Mouse (Mus musculus): ENCODE measurements at regions not wholly inside any gene's neighbourhood (a gene's known extent, or its start where the extent isn't known, plus 50 kb on each side); places are given as distances from the start of the nearest gene placed in this dataset.

DNA sequence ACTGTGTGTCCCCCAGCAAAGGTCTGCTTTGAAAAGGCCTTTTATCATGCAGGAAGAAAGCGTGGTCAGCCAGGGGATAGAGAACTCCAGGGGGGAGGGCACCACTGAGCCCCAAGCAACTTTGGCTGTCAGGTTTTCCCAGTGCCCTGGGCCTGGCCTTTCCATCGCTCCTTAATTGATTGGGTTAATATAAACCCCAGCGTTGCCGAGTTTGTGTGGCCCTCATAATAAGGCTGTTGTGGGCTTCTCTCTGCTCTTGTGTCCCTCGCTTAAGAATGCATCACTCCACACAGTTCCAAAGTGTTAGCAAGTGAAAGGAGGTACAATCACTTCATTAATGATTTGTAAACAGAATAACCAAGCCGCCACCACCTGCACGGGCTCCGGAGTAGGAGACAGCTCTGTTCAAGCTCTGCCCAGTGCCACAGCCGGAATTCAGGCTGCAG lies 455.5 kb downstream of the Irx1 start:
- no peaks in the 10 kb centered on the region for H3K27me3 ChIP-seq (ENCODE audit: control insufficient read depth, insufficient read depth, low read length)
- no peaks in the 10 kb centered on the region for H3K4me1 ChIP-seq (ENCODE audit: control insufficient read depth, insufficient read depth, insufficient read length)
- no peaks in the 10 kb centered on the region for H3K36me3 ChIP-seq (ENCODE audit: control insufficient read depth, insufficient read depth, low read length)
- no peak overlapping the region for H3K4me3 ChIP-seq (ENCODE audit: extremely low read depth, insufficient read depth, insufficient read length)
- H3K27ac ChIP-seq (ENCODE audit: insufficient read depth, low read length) = no peak overlapping the region
- 43% methylated on average over 9 of the region's 9 CpGs for WGBS
- DNase-seq (ENCODE audit: low read depth in 1 of 2, low spot score in 2 of 2) = no peak
- TF ChIP-seq CTCF (IDR thresholded peaks at IDR 0.05; ENCODE audit: extremely low read depth, insufficient read depth, insufficient read length, insufficient replicate concordance) (no peak), POLR2A (IDR thresholded peaks at IDR 0.05; ENCODE audit: low read depth, low read length) (no peak)

DNA sequence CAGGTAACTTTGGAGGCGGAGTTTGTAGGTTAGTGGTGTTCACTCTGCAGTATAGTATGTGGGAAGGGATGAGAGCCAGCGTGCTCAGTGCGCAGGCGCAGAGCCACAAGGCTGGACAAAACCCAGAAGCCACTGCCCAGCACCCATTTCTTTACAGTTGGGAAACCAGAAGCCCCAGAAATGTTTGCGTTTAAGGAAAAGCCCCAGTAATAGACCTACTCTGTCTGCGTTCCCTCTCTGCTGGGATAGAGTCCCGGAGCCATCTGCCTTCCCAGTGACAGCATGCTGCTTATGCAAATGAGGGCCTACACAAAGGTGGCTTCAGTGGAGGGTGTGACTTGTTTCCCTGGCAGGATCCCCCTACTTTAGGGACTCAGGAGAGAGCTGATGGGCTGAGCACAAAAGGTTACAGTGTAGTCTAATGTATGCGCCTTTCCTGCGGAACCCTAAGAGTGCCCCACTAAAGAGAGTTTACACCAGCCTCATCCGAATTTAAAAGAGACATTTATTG lies 456.0 kb downstream of the Irx1 start:
- Histone ChIP-seq H3K27me3 (ENCODE audit: control insufficient read depth, insufficient read depth, low read length) (no peaks in the 10 kb centered on the region), H3K4me3 (ENCODE audit: extremely low read depth, insufficient read depth, insufficient read length) (no peak overlapping the region), H3K27ac (ENCODE audit: insufficient read depth, low read length) (no peak overlapping the region)

DNA sequence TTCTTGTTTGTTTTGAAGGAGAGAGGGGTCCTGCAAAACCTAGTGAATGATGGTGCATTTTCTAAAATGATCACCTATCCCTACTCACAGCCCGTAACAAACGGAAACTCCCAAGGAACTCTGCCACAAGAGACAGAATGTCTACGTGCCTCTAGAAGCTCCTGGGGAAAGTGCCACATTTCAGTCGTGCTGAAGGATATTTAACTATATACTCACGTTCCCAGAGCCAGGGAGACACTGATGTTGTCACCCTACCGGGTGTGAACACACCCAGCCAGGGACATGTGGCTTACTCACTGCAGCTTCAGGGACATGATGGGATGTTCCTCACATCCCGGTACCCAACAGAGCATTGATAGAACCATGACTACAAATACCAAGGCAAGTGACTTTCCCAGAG lies 456.7 kb downstream of the Irx1 start:
- no peaks in the 10 kb centered on the region for H3K36me3 ChIP-seq (ENCODE audit: control insufficient read depth, insufficient read depth, low read length)
- DNase-seq (ENCODE audit: low read depth in 1 of 2, low spot score in 2 of 2) = no peak
- 20% methylated on average over 7 of the region's 7 CpGs for WGBS
- no peaks in the 10 kb centered on the region for H3K27me3 ChIP-seq (ENCODE audit: control insufficient read depth, insufficient read depth, low read length)
- no peak overlapping the region for H3K4me3 ChIP-seq (ENCODE audit: extremely low read depth, insufficient read depth, insufficient read length)
- H3K4me1 ChIP-seq (ENCODE audit: control insufficient read depth, insufficient read depth, insufficient read length) = no peaks in the 10 kb centered on the region
- no peak overlapping the region for H3K27ac ChIP-seq (ENCODE audit: insufficient read depth, low read length)
- TF ChIP-seq CTCF (IDR thresholded peaks at IDR 0.05; ENCODE audit: extremely low read depth, insufficient read depth, insufficient read length, insufficient replicate concordance) = no peak
- TF ChIP-seq POLR2A (IDR thresholded peaks at IDR 0.05; ENCODE audit: low read depth, low read length) = no peak

More for the DNA sequence above, 456.0 kb downstream of the Irx1 start:
- Histone ChIP-seq H3K4me1 (ENCODE audit: control insufficient read depth, insufficient read depth, insufficient read length) (no peaks in the 10 kb centered on the region), H3K36me3 (ENCODE audit: control insufficient read depth, insufficient read depth, low read length) (no peaks in the 10 kb centered on the region)
- 41% methylated on average over 10 of the region's 10 CpGs for WGBS
- TF ChIP-seq CTCF (IDR thresholded peaks at IDR 0.05; ENCODE audit: extremely low read depth, insufficient read depth, insufficient read length, insufficient replicate concordance) (no peak), POLR2A (IDR thresholded peaks at IDR 0.05; ENCODE audit: low read depth, low read length) (no peak)
- DNase-seq (ENCODE audit: low read depth in 1 of 2, low spot score in 2 of 2) = no peak

DNA sequence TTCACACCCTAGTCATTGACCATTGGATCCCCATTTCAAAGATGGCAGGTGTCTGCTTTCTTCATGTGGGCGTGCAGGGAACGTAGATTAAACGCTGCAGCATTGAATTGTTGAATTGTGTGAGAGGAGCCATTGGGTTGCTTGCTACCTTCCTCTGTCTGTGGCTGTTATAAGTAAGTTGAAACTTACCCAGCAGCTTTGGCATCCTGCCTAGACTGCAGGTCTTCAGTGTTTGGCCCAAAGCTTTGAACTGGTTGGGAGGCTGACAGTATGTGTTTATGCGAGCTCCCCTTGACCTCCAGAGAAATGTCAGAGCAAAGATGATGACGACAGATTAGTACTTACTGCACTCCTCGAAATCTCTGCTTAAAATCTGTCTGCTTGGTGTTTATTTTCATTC lies 473.8 kb downstream of the Irx1 start:
- 79% methylated on average over 6 of the region's 6 CpGs for WGBS
- H3K27me3 ChIP-seq (ENCODE audit: control insufficient read depth, insufficient read depth, low read length) = no peaks in the 10 kb centered on the region
- TF ChIP-seq CTCF (IDR thresholded peaks at IDR 0.05; ENCODE audit: extremely low read depth, insufficient read depth, insufficient read length, insufficient replicate concordance) = no peak
- no peak for TF ChIP-seq POLR2A (IDR thresholded peaks at IDR 0.05; ENCODE audit: low read depth, low read length)
- no peaks in the 10 kb centered on the region for H3K36me3 ChIP-seq (ENCODE audit: control insufficient read depth, insufficient read depth, low read length)
- H3K4me1 ChIP-seq (ENCODE audit: control insufficient read depth, insufficient read depth, insufficient read length) = no peaks in the 10 kb centered on the region
- no peak overlapping the region for H3K27ac ChIP-seq (ENCODE audit: insufficient read depth, low read length)
- no peak overlapping the region for H3K4me3 ChIP-seq (ENCODE audit: extremely low read depth, insufficient read depth, insufficient read length)
- no peak for DNase-seq (ENCODE audit: low read depth in 1 of 2, low spot score in 2 of 2)

DNA sequence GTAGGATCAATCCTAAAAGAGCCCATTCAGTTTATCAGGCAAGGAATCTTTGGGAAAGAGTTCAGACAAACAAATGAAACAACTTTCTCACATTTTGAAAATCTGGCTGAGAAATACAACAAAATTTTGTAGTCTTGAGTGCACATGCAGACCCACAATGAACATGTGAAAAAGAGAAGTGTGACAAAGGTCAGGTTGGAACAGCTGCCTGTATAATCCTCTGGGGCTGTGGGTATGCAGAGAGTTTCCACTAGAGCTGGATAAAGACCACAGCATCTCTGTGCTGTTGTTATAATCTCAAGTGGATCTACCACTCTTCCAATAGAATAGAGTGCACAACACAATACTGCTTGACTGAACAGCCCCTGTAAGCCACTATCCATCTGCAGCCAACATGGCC lies 482.3 kb downstream of the Irx1 start:
- no peak overlapping the region for H3K4me3 ChIP-seq (ENCODE audit: extremely low read depth, insufficient read depth, insufficient read length)
- no peak for TF ChIP-seq CTCF (IDR thresholded peaks at IDR 0.05; ENCODE audit: extremely low read depth, insufficient read depth, insufficient read length, insufficient replicate concordance)
- no peak for TF ChIP-seq POLR2A (IDR thresholded peaks at IDR 0.05; ENCODE audit: low read depth, low read length)
- H3K27me3 ChIP-seq (ENCODE audit: control insufficient read depth, insufficient read depth, low read length) = no peaks in the 10 kb centered on the region
- H3K4me1 ChIP-seq (ENCODE audit: control insufficient read depth, insufficient read depth, insufficient read length) = no peaks in the 10 kb centered on the region
- DNase-seq (ENCODE audit: low read depth in 1 of 2, low spot score in 2 of 2) = no peak
- H3K27ac ChIP-seq (ENCODE audit: insufficient read depth, low read length) = no peak overlapping the region
- no peaks in the 10 kb centered on the region for H3K36me3 ChIP-seq (ENCODE audit: control insufficient read depth, insufficient read depth, low read length)

DNA sequence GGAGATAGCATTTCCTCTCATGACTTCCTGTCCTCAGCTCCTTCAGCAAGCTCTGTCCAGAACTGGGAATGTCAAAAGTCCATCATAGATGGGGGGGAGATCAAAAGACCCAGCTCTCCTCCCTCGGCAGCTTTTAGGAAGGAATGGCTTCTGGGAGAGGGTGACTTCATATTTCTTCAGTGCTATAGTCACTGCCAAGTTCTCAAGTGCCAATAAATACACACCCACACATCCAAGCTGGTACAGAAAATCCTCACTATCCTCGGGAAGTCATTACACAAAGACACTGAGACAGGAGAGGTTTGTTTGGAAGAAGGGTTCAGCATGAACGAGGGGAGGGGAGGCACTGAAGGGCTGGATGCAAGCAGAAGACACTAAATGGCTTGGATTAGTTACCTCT lies 502.0 kb downstream of the Irx1 start:
- no peaks in the 10 kb centered on the region for H3K36me3 ChIP-seq (ENCODE audit: control insufficient read depth, insufficient read depth, low read length)
- TF ChIP-seq CTCF (IDR thresholded peaks at IDR 0.05; ENCODE audit: extremely low read depth, insufficient read depth, insufficient read length, insufficient replicate concordance) (no peak), POLR2A (IDR thresholded peaks at IDR 0.05; ENCODE audit: low read depth, low read length) (no peak)
- H3K27ac ChIP-seq (ENCODE audit: insufficient read depth, low read length) = no peak overlapping the region
- no peak overlapping the region for H3K4me3 ChIP-seq (ENCODE audit: extremely low read depth, insufficient read depth, insufficient read length)
- 55% methylated on average over 3 of the region's 3 CpGs for WGBS
- H3K27me3 ChIP-seq (ENCODE audit: control insufficient read depth, insufficient read depth, low read length) = no peaks in the 10 kb centered on the region
- H3K4me1 ChIP-seq (ENCODE audit: control insufficient read depth, insufficient read depth, insufficient read length) = no peaks in the 10 kb centered on the region
- DNase-seq (ENCODE audit: low read depth in 1 of 2, low spot score in 2 of 2) = no peak

DNA sequence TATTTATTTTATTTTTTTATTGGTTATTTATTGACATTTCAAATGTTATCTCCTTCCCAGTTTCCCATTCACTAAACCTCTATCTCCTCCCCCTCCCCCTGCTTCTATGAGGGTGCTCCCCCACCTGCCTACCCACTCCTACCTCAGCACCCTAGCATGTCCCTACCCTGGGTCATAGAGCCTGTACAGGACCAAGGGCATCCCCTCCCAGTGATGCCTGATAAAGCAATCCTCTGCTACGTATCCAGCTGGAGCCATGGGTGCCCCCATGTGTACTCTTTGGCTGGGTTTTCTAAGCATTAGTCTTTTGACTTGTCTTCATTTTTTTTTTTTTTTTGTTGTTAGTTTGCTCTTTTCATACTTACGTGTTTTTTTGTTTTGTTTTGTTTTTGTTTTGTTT lies 502.9 kb downstream of the Irx1 start:
- DNase-seq (ENCODE audit: low read depth in 1 of 2, low spot score in 2 of 2) = no peak
- WGBS = 83% methylated on average over 2 of the region's 2 CpGs
- TF ChIP-seq CTCF (IDR thresholded peaks at IDR 0.05; ENCODE audit: extremely low read depth, insufficient read depth, insufficient read length, insufficient replicate concordance) (no peak), POLR2A (IDR thresholded peaks at IDR 0.05; ENCODE audit: low read depth, low read length) (no peak)
- Histone ChIP-seq H3K4me1 (ENCODE audit: control insufficient read depth, insufficient read depth, insufficient read length) (no peaks in the 10 kb centered on the region), H3K27ac (ENCODE audit: insufficient read depth, low read length) (no peak overlapping the region), H3K27me3 (ENCODE audit: control insufficient read depth, insufficient read depth, low read length) (no peaks in the 10 kb centered on the region), H3K36me3 (ENCODE audit: control insufficient read depth, insufficient read depth, low read length) (no peaks in the 10 kb centered on the region), H3K4me3 (ENCODE audit: extremely low read depth, insufficient read depth, insufficient read length) (no peak overlapping the region)

Data from spleen, adult 2 months (tissue).